Mouse (Mus musculus): ENCODE measurements around the gene Mapk12. TPM values are rescaled to one million over a fixed set of nuclear protein-coding genes. Genes with fewer than 3 reads are reported as not detected.
A peak's percentile ranks its signal among the peaks of the same experiment; 100 is the strongest.

The Mapk12 gene
- total and polyA plus RNA-seq, 2 experiments = 2.1 to 2.4 TPM

DNA sequence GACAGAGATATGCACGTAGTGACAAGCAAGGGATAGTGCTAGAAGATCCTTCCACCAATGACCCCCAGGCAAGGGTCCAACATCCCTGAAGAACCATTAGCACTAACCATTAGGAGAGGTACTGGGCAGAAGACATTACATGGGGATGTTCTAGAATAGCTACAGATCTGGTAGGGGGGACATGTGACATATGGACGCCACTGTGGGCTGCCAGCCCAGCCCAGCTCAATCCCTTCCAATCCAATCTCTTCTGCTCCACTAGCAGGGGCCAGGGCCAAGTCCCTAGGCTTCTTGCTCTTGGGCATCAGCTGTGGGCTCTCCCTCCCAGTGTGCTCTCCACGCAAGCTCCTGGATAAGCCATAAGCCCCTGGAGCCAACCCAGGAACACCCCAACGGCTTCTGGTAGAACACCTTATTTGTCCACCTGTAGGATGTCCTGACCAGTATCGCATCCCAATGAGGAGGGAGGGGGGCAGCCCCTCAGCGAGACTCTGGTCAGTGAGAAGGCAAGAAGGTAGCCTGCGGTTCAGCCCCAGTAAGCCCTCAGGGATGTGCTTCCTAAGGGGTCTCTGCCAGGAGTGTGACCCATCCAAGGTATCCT, 37.9 kb upstream of the Mapk12 start:
- 26% methylated on average over 7 of the region's 7 CpGs for WGBS
- H3K36me3 ChIP-seq (ENCODE audit: control insufficient read depth, insufficient read depth, low read length) = no peaks in the 10 kb centered on the region
- H3K4me1 ChIP-seq (ENCODE audit: control insufficient read depth, insufficient read depth, low read length) = peaks cover 44% of the 10 kb centered on the region

DNA sequence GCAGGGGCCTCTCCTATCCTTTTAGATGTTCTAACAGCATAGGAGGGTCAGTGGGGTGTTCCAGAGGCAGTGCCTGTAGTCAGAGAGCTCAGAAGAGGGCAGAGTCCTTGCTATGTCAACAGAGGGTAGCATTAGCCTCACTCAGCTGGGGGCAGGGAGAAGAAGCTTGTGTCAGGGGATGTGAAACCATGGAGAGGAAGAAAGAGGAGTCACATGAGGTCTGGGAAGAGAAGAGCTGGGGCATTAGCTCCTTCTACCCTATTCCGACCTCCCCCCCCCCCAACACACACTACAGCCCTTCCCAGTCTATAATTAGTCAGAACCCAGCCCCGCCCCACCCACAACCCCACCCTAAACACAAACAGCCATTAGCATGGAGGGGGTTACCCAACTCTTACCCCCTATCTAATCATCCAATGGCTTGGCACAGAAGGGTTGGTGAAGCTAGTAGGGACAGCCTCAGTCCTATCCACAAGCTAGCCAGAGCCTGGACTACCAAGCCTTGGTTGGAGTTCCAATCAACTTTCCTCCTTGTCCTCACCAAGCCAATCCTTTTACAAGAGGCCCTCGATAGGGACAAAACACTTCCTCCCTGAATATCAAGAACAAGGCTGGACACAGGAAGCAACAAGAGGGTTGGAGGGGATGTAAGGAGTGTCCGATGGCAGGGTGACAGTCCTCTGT, 37.2 kb upstream of the Mapk12 start:
- Histone ChIP-seq H3K4me3 (ENCODE audit: insufficient read depth, low read depth, low read length) (peak overlapping the region; percentile 13; the same call in 1 of the 2 replicates), H3K27me3 (ENCODE audit: control insufficient read depth, insufficient read depth, low read length) (no peaks in the 10 kb centered on the region), H3K27ac (replicated peaks; ENCODE audit: insufficient read depth, low read depth, low read length) (peak overlapping the region; percentile 99), H3K79me2 (ENCODE audit: control insufficient read depth, insufficient read depth, low read length) (peaks cover 47% of the 10 kb centered on the region), H3K36me3 (ENCODE audit: control insufficient read depth, insufficient read depth, low read length) (no peaks in the 10 kb centered on the region), H3K9ac (ENCODE audit: low read depth, low read length) (peak overlapping the region; percentile 87), H3K4me1 (ENCODE audit: control insufficient read depth, insufficient read depth, low read length) (peaks cover 44% of the 10 kb centered on the region)
- WGBS = 24% methylated on average over 4 of the region's 4 CpGs
- DNase-seq (ENCODE audit: extremely low read depth, low read depth, low spot score) = peak; percentile 85
- TF ChIP-seq CTCF (IDR thresholded peaks at IDR 0.05; ENCODE audit: low read depth, low read length) (no peak), POLR2A (IDR thresholded peaks at IDR 0.05; ENCODE audit: extremely low read depth, insufficient read depth, low read length) (no peak)

More for the DNA sequence above, 37.9 kb upstream of the Mapk12 start:
- Histone ChIP-seq H3K79me2 (ENCODE audit: control insufficient read depth, insufficient read depth, low read length) (peaks cover 40% of the 10 kb centered on the region), H3K9ac (ENCODE audit: low read depth, low read length) (peak overlapping the region; percentile 87), H3K4me3 (ENCODE audit: insufficient read depth, low read depth, low read length) (peak overlapping the region; percentile 82), H3K27ac (replicated peaks; ENCODE audit: insufficient read depth, low read depth, low read length) (peak overlapping the region; percentile 96), H3K27me3 (ENCODE audit: control insufficient read depth, insufficient read depth, low read length) (no peaks in the 10 kb centered on the region)
- DNase-seq (ENCODE audit: extremely low read depth, low read depth, low spot score) = no peak
- TF ChIP-seq CTCF (IDR thresholded peaks at IDR 0.05; ENCODE audit: low read depth, low read length) (no peak), POLR2A (IDR thresholded peaks at IDR 0.05; ENCODE audit: extremely low read depth, insufficient read depth, low read length) (no peak)

DNA sequence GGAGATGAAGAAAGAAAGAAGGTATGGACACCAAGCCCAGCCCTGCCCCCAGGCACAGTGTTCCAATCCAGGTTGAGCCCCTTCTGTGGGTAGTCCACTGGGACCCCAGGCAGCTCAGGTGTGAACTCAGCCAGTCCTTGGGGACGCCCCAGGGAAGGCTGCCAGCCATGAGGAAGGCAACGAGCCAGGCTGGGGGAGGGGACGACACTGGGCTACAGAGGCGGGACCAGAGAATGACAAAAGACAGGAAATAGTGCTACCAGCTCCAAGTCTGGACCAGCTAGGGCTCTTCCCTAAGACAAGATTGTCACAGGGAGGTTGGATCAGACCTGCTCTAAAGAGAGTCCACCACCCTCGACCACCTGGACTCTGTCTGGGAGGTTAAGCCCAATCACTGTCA, 36.6 kb upstream of the Mapk12 start:
- peaks cover 47% of the 10 kb centered on the region for H3K4me1 ChIP-seq (ENCODE audit: control insufficient read depth, insufficient read depth, low read length)
- peak; percentile 75 for DNase-seq (ENCODE audit: extremely low read depth, low read depth, low spot score)
- H3K36me3 ChIP-seq (ENCODE audit: control insufficient read depth, insufficient read depth, low read length) = no peaks in the 10 kb centered on the region
- peak overlapping the region; percentile 13 for H3K4me3 ChIP-seq (ENCODE audit: insufficient read depth, low read depth, low read length)
- peaks cover 52% of the 10 kb centered on the region for H3K79me2 ChIP-seq (ENCODE audit: control insufficient read depth, insufficient read depth, low read length)
- no peaks in the 10 kb centered on the region for H3K27me3 ChIP-seq (ENCODE audit: control insufficient read depth, insufficient read depth, low read length)
- peak overlapping the region; percentile 99 for H3K27ac ChIP-seq (replicated peaks; ENCODE audit: insufficient read depth, low read depth, low read length)
- no peak for TF ChIP-seq CTCF (IDR thresholded peaks at IDR 0.05; ENCODE audit: low read depth, low read length)
- TF ChIP-seq POLR2A (IDR thresholded peaks at IDR 0.05; ENCODE audit: extremely low read depth, insufficient read depth, low read length) = no peak
- WGBS = 0% methylated on average over 5 of the region's 5 CpGs
- H3K9ac ChIP-seq (ENCODE audit: low read depth, low read length) = peak overlapping the region; percentile 65

DNA sequence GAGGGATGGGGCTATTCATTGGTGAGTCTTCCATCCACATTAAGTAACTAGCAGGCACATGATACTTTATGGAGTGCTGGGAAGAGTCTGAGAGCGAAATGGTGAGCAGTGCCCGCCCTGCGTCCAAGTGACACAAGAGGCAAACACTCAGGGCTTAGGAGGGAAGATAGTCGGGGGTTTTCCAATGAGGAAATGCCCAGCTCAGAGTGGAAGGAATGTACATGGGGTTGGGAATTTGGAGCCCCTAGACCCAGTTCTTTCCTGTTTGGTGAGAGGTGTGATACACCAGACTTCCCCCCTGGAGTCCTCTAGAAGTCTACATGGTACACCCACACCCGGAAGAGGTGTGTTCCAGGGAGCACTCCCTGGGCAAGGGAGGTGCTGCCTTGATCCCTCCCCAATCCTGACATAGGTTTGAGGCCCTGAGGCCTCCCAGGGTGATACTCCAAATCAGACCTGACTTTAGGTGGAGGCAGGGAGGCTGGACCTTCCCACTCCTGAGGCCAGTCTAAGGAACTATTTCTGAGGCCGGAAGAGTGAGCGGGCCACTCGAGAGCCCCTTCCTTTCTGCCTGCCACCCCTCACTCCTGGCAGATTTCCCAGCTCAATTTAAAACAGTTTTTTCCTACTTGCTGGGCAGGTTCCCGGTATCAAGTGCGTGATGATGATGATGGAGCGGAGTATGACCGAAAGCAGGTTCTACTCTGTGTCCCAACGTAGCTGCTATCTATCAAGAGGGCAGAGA, 35.1 kb upstream of the Mapk12 start:
- H3K27me3 ChIP-seq (ENCODE audit: control insufficient read depth, insufficient read depth, low read length) = no peaks in the 10 kb centered on the region
- no peak overlapping the region for H3K4me3 ChIP-seq (ENCODE audit: insufficient read depth, low read depth, low read length)
- H3K79me2 ChIP-seq (ENCODE audit: control insufficient read depth, insufficient read depth, low read length) = peaks cover 60% of the 10 kb centered on the region
- WGBS = 71% methylated on average over 13 of the region's 13 CpGs
- H3K27ac ChIP-seq (replicated peaks; ENCODE audit: insufficient read depth, low read depth, low read length) = peak overlapping the region; percentile 99
- 0 out of 2 replicates have a peak overlapping the region, but pooled peaks have one; percentile 4 for H3K9ac ChIP-seq (ENCODE audit: low read depth, low read length)
- H3K36me3 ChIP-seq (ENCODE audit: control insufficient read depth, insufficient read depth, low read length) = no peaks in the 10 kb centered on the region
- DNase-seq (ENCODE audit: extremely low read depth, low read depth, low spot score) = no peak
- TF ChIP-seq POLR2A (IDR thresholded peaks at IDR 0.05; ENCODE audit: extremely low read depth, insufficient read depth, low read length) = no peak
- TF ChIP-seq CTCF (IDR thresholded peaks at IDR 0.05; ENCODE audit: low read depth, low read length) = no peak
- H3K4me1 ChIP-seq (ENCODE audit: control insufficient read depth, insufficient read depth, low read length) = peaks cover 56% of the 10 kb centered on the region

DNA sequence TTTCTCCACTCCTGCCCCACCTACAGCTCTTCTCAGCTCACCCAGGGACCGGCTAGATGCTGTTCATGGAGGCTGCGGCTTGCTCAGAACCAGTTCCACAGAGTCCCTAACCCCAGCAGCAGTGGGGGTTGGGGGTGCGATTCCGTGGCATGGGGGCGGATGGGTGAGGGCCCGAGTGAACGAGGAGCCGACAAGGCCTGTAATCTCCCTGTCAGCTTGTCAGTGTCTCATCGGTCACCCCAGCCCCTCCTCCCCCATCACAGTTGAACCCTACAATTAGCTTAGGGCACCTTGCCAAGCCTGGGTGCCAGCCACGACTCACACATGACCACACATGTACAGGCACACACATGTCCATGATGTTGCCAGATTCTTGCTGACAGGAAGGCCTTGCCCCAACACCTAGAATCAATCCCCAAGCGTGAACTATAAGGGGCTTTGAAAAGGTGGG, 34.4 kb upstream of the Mapk12 start:
- Histone ChIP-seq H3K79me2 (ENCODE audit: control insufficient read depth, insufficient read depth, low read length) (peaks cover 54% of the 10 kb centered on the region), H3K27ac (replicated peaks; ENCODE audit: insufficient read depth, low read depth, low read length) (peak overlapping the region; percentile 93), H3K9ac (ENCODE audit: low read depth, low read length) (no peak overlapping the region), H3K27me3 (ENCODE audit: control insufficient read depth, insufficient read depth, low read length) (no peaks in the 10 kb centered on the region), H3K36me3 (ENCODE audit: control insufficient read depth, insufficient read depth, low read length) (no peaks in the 10 kb centered on the region), H3K4me3 (ENCODE audit: insufficient read depth, low read depth, low read length) (no peak overlapping the region), H3K4me1 (ENCODE audit: control insufficient read depth, insufficient read depth, low read length) (peaks cover 60% of the 10 kb centered on the region)
- WGBS = 47% methylated on average over 11 of the region's 11 CpGs
- DNase-seq (ENCODE audit: extremely low read depth, low read depth, low spot score) = peak; percentile 22
- TF ChIP-seq CTCF (IDR thresholded peaks at IDR 0.05; ENCODE audit: low read depth, low read length) = no peak
- no peak for TF ChIP-seq POLR2A (IDR thresholded peaks at IDR 0.05; ENCODE audit: extremely low read depth, insufficient read depth, low read length)

Data from liver, adult 2 months (tissue).